Mouse (Mus musculus) midbrain, embryonic 13.5 days (tissue): Measurements from ENCODE around the gene Gba2. TPM values are rescaled to one million over a fixed set of nuclear protein-coding genes. Genes with fewer than 3 reads are reported as not detected.

Experiments used
- ATAC-seq: fragments of 200-750 bp; cut with Nextera tagmentation; 2 replicates; pipeline ENCODE4 v1.8.0; 2017; ENCODE audit warnings: mild to moderate bottlenecking, moderate TSS enrichment, moderate library complexity
- H3K27ac ChIP-seq: fragments of 300-500 bp; sonication (generic); 2 replicates; pipeline ENCODE4 v1.5.1; 2015; ENCODE audit warnings: inconsistent platforms, mild to moderate bottlenecking, moderate library complexity
- H3K27me3 ChIP-seq: fragments of 300-500 bp; sonication (generic); 2 replicates; pipeline ENCODE4 v1.6.1; 2015; ENCODE audit warnings: mild to moderate bottlenecking, inconsistent platforms
- H3K36me3 ChIP-seq: fragments of 300-500 bp; sonication (generic); 2 replicates; pipeline ENCODE4 v1.6.1; 2015; ENCODE audit warnings: mild to moderate bottlenecking, inconsistent platforms
- H3K4me1 ChIP-seq: fragments of 300-500 bp; sonication (generic); replicated peaks from 2 replicates; pipeline ENCODE4 v1.6.1; 2015; ENCODE audit warnings: inconsistent platforms
- H3K4me2 ChIP-seq: fragments of 300-500 bp; sonication (generic); replicated peaks from 2 replicates; pipeline ENCODE4 v1.6.1; 2015; ENCODE audit warnings: moderate library complexity, mild to moderate bottlenecking, inconsistent platforms
- H3K4me3 ChIP-seq: fragments of 300-500 bp; sonication (generic); replicated peaks from 2 replicates; pipeline ENCODE4 v1.5.1; 2015; ENCODE audit warnings: mild to moderate bottlenecking, inconsistent platforms
- H3K9ac ChIP-seq: fragments of 300-500 bp; sonication (generic); replicated peaks from 2 replicates; pipeline ENCODE4 v1.6.1; 2015; ENCODE audit warnings: mild to moderate bottlenecking, inconsistent platforms
- H3K9me3 ChIP-seq: fragments of 300-500 bp; sonication (generic); 2 replicates; pipeline ENCODE4 v1.6.1; 2016; ENCODE audit warnings: mild to moderate bottlenecking, inconsistent platforms
- WGBS: fragments of 180-500 bp; shearing (Covaris S2); methylation state at CpG from one replicate; pipeline ENCODE4 v1.1.7; 2015; 5-methylcytosine and 5-hydroxymethylcytosine counted together
- polyA plus RNA-seq: library from polyadenylated mRNA; unstranded; fragments of >200 nt; fragmentation: Nextera tagmentation; extraction: Ambion mirVana; gene quantifications from 2 replicates; pipeline ENCODE4 v1.2.1, GENCODE M21; 2015

The Gba2 gene
- polyA plus RNA-seq, 1 experiment from 2014 or later: 58.4 TPM

DNA sequence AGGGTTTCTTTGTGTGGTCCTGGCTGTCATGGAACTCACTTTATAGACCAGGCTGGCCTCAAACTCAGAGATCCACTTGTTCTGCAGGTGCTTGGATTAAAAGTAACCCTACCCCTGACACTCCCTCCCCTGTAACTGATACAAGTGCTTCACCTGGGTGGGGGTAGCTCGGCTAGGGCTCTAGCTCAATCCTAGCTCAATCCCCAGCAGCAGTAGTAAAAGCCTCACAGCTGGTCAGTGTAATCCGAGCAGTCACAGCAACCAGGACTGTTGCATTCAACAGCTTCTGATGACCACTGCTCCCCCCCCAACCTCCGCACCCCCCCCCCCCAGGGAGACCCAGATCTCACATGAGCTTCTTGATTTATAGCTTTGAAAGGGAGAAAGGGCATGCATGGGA is 36.6 kb downstream of the Gba2 start:
- H3K27me3 ChIP-seq: no peaks in the 10 kb centered on the region
- ATAC-seq: no peak
- no peak overlapping the region for H3K4me2 ChIP-seq
- 87% methylated on average over 3 of the region's 3 CpGs for WGBS
- no peaks in the 10 kb centered on the region for H3K9me3 ChIP-seq
- peaks cover 99% of the 10 kb centered on the region for H3K36me3 ChIP-seq
- H3K4me3 ChIP-seq: no peak overlapping the region
- no peak overlapping the region for H3K27ac ChIP-seq
- no peaks in the 10 kb centered on the region for H3K4me1 ChIP-seq
- no peak overlapping the region for H3K9ac ChIP-seq

DNA sequence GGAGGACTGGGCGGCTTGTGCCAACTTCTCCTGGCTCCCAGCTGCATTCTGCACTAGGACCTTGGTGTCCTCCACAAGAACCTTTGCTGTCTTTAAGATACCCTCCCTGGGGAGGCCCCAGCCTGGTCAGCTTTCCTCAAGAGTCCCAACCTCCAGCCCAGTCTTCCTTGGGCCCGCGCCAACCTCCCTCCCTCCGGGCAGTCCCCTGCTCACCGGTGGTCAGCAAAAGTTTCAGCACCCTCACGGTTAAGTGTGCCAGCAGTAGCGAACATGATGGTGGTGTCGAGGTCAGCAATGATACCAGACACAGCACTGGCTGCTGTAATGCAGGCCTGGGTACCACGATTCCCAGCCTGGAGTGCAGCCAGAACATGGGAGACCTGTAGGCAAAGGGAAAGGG is 42.6 kb downstream of the Gba2 start:
- peaks cover 97% of the 10 kb centered on the region for H3K36me3 ChIP-seq
- no peak for ATAC-seq
- no peak overlapping the region for H3K4me3 ChIP-seq
- H3K4me2 ChIP-seq: no peak overlapping the region
- H3K27ac ChIP-seq: no peak overlapping the region
- H3K27me3 ChIP-seq: no peaks in the 10 kb centered on the region
- H3K9ac ChIP-seq: no peak overlapping the region
- H3K4me1 ChIP-seq: no peaks in the 10 kb centered on the region
- H3K9me3 ChIP-seq: no peaks in the 10 kb centered on the region
- WGBS: 92% methylated on average over 9 of the region's 9 CpGs

GRCm38 (mm10) chr4:43535628-43536027 is 43.0 kb downstream of the Gba2 start:
- no peaks in the 10 kb centered on the region for H3K27me3 ChIP-seq
- no peak overlapping the region for H3K4me3 ChIP-seq
- no peak for ATAC-seq
- peaks cover 93% of the 10 kb centered on the region for H3K36me3 ChIP-seq
- H3K4me1 ChIP-seq: no peaks in the 10 kb centered on the region
- H3K9ac ChIP-seq: no peak overlapping the region
- no peak overlapping the region for H3K4me2 ChIP-seq
- 97% methylated on average over 8 of the region's 8 CpGs for WGBS
- no peak overlapping the region for H3K27ac ChIP-seq
- H3K9me3 ChIP-seq: no peaks in the 10 kb centered on the region

- no peaks in the 10 kb centered on the region for H3K27me3 ChIP-seq
- H3K4me2 ChIP-seq: no peak overlapping the region
- H3K9ac ChIP-seq: no peak overlapping the region
- H3K36me3 ChIP-seq: peaks cover 73% of the 10 kb centered on the region
- no peak overlapping the region for H3K27ac ChIP-seq
- no peaks in the 10 kb centered on the region for H3K9me3 ChIP-seq
- no peaks in the 10 kb centered on the region for H3K4me1 ChIP-seq
- ATAC-seq: no peak
- no peak overlapping the region for H3K4me3 ChIP-seq
- 86% methylated on average over 9 of the region's 9 CpGs for WGBS
Measured at GRCm38 (mm10) chr4:43533270-43533669, 45.4 kb downstream of the Gba2 start.

GRCm38 (mm10) chr4:43530581-43530980 is 48.1 kb downstream of the Gba2 start:
- Histone ChIP-seq H3K4me3 (no peak overlapping the region), H3K27ac (no peak overlapping the region), H3K4me1 (no peaks in the 10 kb centered on the region), H3K27me3 (peaks cover 9% of the 10 kb centered on the region), H3K36me3 (peaks cover 47% of the 10 kb centered on the region), H3K4me2 (no peak overlapping the region), H3K9ac (no peak overlapping the region), H3K9me3 (no peaks in the 10 kb centered on the region)
- ATAC-seq: no peak
- WGBS: 26% methylated on average over 7 of the region's 7 CpGs

DNA sequence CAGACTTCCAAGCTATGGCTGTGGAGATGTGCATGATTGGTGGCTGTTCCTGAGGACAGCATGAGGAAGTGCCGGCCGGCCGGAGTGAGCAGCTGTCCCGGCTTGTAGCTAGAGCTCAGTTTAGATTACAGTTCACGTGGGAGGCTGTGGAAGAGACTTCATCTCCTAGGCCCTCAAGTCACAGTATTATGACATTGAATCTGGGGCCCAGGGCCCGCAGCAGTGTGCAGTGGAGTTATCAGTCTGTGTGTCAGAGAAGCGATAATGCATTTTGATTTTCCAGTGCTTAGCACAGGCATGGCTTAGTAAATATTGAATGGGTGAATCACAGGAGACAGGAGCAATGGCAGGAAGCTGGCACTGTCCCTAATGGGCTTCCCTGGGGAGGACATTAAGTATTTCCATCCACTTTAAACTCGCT is 48.6 kb downstream of the Gba2 start:
- Histone ChIP-seq H3K36me3 (peaks cover 42% of the 10 kb centered on the region), H3K27me3 (peaks cover 14% of the 10 kb centered on the region), H3K9ac (no peak overlapping the region), H3K4me2 (no peak overlapping the region), H3K4me1 (no peaks in the 10 kb centered on the region), H3K9me3 (no peaks in the 10 kb centered on the region), H3K27ac (no peak overlapping the region), H3K4me3 (no peak overlapping the region)
- 79% methylated on average over 8 of the region's 8 CpGs for WGBS
- no peak for ATAC-seq

DNA sequence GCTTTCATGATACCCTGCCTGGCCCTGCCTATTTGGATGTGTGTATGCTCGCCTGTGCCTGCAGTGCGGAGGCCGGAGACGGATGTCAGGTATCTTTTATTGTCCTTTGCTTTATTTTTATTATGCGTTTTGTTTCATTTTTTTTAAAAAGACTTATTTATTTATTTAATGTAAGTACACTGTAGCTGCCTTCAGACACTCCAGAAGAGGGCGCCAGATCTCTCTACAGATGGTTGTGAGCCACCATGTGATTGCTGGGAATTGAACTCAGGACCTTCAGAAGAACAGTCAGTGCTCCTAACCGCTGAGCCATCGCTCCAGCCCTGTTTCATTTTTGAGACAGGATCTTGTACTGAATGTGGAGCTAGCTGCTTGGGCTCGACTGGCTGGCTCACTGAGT is 50.2 kb downstream of the Gba2 start:
- peaks cover 30% of the 10 kb centered on the region for H3K27me3 ChIP-seq
- no peak overlapping the region for H3K27ac ChIP-seq
- H3K9me3 ChIP-seq: no peaks in the 10 kb centered on the region
- H3K4me2 ChIP-seq: no peak overlapping the region
- H3K36me3 ChIP-seq: peaks cover 27% of the 10 kb centered on the region
- ATAC-seq: no peak
- WGBS: 76% methylated on average over 9 of the region's 9 CpGs
- H3K4me3 ChIP-seq: no peak overlapping the region
- H3K9ac ChIP-seq: no peak overlapping the region
- peaks cover 10% of the 10 kb centered on the region for H3K4me1 ChIP-seq

DNA sequence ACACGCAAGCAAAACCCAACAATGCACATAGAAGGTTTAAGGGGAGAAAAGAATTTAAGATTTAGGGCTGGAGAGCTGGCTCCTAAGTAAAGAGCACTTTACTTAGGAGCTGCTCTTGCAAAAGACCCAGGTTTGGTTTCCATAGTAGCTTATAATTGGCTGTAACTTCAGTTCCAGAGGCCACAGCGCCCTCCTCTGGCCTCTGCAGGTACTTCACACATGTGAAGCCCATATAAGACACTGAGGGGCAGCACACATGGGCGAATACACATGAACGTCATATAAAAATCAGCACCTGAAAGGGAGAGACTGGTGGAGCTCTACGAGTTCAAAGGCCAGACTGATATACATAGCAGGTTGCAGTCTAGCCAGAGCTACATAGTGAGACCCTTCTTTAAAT is 50.8 kb downstream of the Gba2 start:
- H3K27me3 ChIP-seq: peaks cover 36% of the 10 kb centered on the region
- no peak overlapping the region for H3K27ac ChIP-seq
- WGBS: 64% methylated on average over 5 of the region's 5 CpGs
- H3K4me3 ChIP-seq: no peak overlapping the region
- H3K9ac ChIP-seq: no peak overlapping the region
- no peak for ATAC-seq
- H3K4me2 ChIP-seq: no peak overlapping the region
- H3K4me1 ChIP-seq: peaks cover 16% of the 10 kb centered on the region
- peaks cover 21% of the 10 kb centered on the region for H3K36me3 ChIP-seq
- H3K9me3 ChIP-seq: no peaks in the 10 kb centered on the region

- ATAC-seq: peak; percentile 77
- WGBS: 16% methylated on average over 6 of the region's 6 CpGs
- no peaks in the 10 kb centered on the region for H3K9me3 ChIP-seq
- H3K4me1 ChIP-seq: peaks cover 30% of the 10 kb centered on the region
- no peak overlapping the region for H3K4me3 ChIP-seq
- peak overlapping the region; percentile 40 for H3K4me2 ChIP-seq
- peaks cover 52% of the 10 kb centered on the region for H3K27me3 ChIP-seq
- H3K36me3 ChIP-seq: no peaks in the 10 kb centered on the region
- no peak overlapping the region for H3K9ac ChIP-seq
- no peak overlapping the region for H3K27ac ChIP-seq
Measured at GRCm38 (mm10) chr4:43519956-43520355, 58.7 kb downstream of the Gba2 start.

DNA sequence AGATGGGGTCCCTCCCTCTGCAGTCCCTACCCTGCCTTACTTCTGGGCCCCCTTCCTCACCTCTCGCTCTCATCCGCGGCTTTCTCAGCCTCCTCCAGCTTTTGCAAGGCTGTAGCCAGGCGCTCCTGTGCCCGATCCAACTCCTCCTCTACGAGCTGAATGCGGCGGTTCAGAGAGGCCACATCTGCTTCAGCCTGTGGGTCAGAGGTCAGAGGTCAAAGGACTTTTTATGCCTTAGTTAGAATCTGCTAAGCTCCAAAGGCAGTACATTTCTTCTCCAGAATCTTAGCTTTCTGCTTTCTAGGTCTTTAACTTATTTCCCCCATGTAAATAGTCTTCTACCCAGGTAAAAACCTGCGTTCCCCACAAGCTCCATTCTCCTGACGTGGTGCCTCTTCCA is 59.1 kb downstream of the Gba2 start:
- Histone ChIP-seq H3K27me3 (peaks cover 48% of the 10 kb centered on the region), H3K9me3 (no peaks in the 10 kb centered on the region), H3K9ac (no peak overlapping the region), H3K4me2 (peak overlapping the region; percentile 40), H3K36me3 (no peaks in the 10 kb centered on the region), H3K4me1 (peaks cover 30% of the 10 kb centered on the region), H3K4me3 (no peak overlapping the region), H3K27ac (no peak overlapping the region)
- no peak for ATAC-seq
- 14% methylated on average over 10 of the region's 10 CpGs for WGBS

Other genes starting within 250 kb of the Gba2 start
- gene Rusc2, start 196.9 kb downstream of the Gba2 start, polyA plus RNA-seq: 68.8 and 75.4 TPM in 2 replicates
- 0.30 and 0.83 TPM in 2 replicates for gene Fam166b, start 149.7 kb downstream of the Gba2 start, polyA plus RNA-seq
- 6.1 and 8.4 TPM in 2 replicates for gene Tesk1, start 136.9 kb downstream of the Gba2 start, polyA plus RNA-seq
- gene Cd72, start 124.2 kb downstream of the Gba2 start, polyA plus RNA-seq: 4.1 and 4.7 TPM in 2 replicates
- not detected in 2 replicates for gene Sit1, start 95.1 kb downstream of the Gba2 start, polyA plus RNA-seq
- 54.4 and 60.3 TPM in 2 replicates for gene Ccdc107, start 86.0 kb downstream of the Gba2 start, polyA plus RNA-seq
- 15.4 and 16.1 TPM in 2 replicates for gene Arhgef39, start 79.2 kb downstream of the Gba2 start, polyA plus RNA-seq
- 0.19 and 0.27 TPM in 2 replicates for gene Car9, start 71.9 kb downstream of the Gba2 start, polyA plus RNA-seq
- gene Tpm2, start 55.1 kb downstream of the Gba2 start, polyA plus RNA-seq: 13.2 TPM in 2 replicates
- 72.6 and 80.4 TPM in 2 replicates for gene Creb3, start 16.5 kb downstream of the Gba2 start, polyA plus RNA-seq
- gene Tln1, start 16.2 kb downstream of the Gba2 start, polyA plus RNA-seq: 59.8 and 67.0 TPM in 2 replicates
- 24.5 and 26.1 TPM in 2 replicates for gene Rgp1, start 158 bp downstream of the Gba2 start, polyA plus RNA-seq
- 0.77 and 2.1 TPM in 2 replicates for gene Msmp, start 5.6 kb upstream of the Gba2 start, polyA plus RNA-seq
- 13.8 and 14.7 TPM in 2 replicates for gene Npr2, start 53.1 kb upstream of the Gba2 start, polyA plus RNA-seq
- 5.5 and 5.6 TPM in 2 replicates for gene Spag8, start 74.7 kb upstream of the Gba2 start, polyA plus RNA-seq
- 75.6 and 77.9 TPM in 2 replicates for gene Hint2, start 77.6 kb upstream of the Gba2 start, polyA plus RNA-seq
- 16.3 and 17.1 TPM in 2 replicates for gene Tmem8b, start 90.1 kb upstream of the Gba2 start, polyA plus RNA-seq
- 1.8 and 2.4 TPM in 2 replicates for gene Fam221b, start 90.3 kb upstream of the Gba2 start, polyA plus RNA-seq
- 0.08 TPM in 1 of 2 replicates, not detected in the other for gene Olfr70, start 121.9 kb upstream of the Gba2 start, polyA plus RNA-seq
- gene Olfr71, start 131.4 kb upstream of the Gba2 start, polyA plus RNA-seq: 0.08 and 0.10 TPM in 2 replicates
- gene Hrct1, start 148.3 kb upstream of the Gba2 start, polyA plus RNA-seq: 0.13 and 0.35 TPM in 2 replicates
- 0.05 TPM in 1 of 2 replicates, not detected in the other for gene Spaar, start 151.2 kb upstream of the Gba2 start, polyA plus RNA-seq
- gene Olfr159, start 192.1 kb upstream of the Gba2 start, polyA plus RNA-seq: not detected in 2 replicates
- gene Olfr156, start 245.0 kb upstream of the Gba2 start, polyA plus RNA-seq: not detected in 2 replicates